Mouse (Mus musculus) midbrain, embryonic 13.5 days (tissue): ENCODE data around the gene Gadd45g. TPM values are rescaled to one million over a fixed set of nuclear protein-coding genes. Genes with fewer than 3 reads are reported as not detected.

Experiments used
- ATAC-seq: fragments of 200-750 bp; cut with Nextera tagmentation; 2 replicates; pipeline ENCODE4 v1.8.0; 2017; ENCODE audit warnings: mild to moderate bottlenecking, moderate TSS enrichment, moderate library complexity
- H3K27ac ChIP-seq: fragments of 300-500 bp; sonication (generic); 2 replicates; pipeline ENCODE4 v1.5.1; 2015; ENCODE audit warnings: inconsistent platforms, mild to moderate bottlenecking, moderate library complexity
- H3K27me3 ChIP-seq: fragments of 300-500 bp; sonication (generic); 2 replicates; pipeline ENCODE4 v1.6.1; 2015; ENCODE audit warnings: mild to moderate bottlenecking, inconsistent platforms
- H3K36me3 ChIP-seq: fragments of 300-500 bp; sonication (generic); 2 replicates; pipeline ENCODE4 v1.6.1; 2015; ENCODE audit warnings: mild to moderate bottlenecking, inconsistent platforms
- H3K4me1 ChIP-seq: fragments of 300-500 bp; sonication (generic); replicated peaks from 2 replicates; pipeline ENCODE4 v1.6.1; 2015; ENCODE audit warnings: inconsistent platforms
- H3K4me2 ChIP-seq: fragments of 300-500 bp; sonication (generic); replicated peaks from 2 replicates; pipeline ENCODE4 v1.6.1; 2015; ENCODE audit warnings: moderate library complexity, mild to moderate bottlenecking, inconsistent platforms
- H3K4me3 ChIP-seq: fragments of 300-500 bp; sonication (generic); replicated peaks from 2 replicates; pipeline ENCODE4 v1.5.1; 2015; ENCODE audit warnings: mild to moderate bottlenecking, inconsistent platforms
- H3K9ac ChIP-seq: fragments of 300-500 bp; sonication (generic); replicated peaks from 2 replicates; pipeline ENCODE4 v1.6.1; 2015; ENCODE audit warnings: mild to moderate bottlenecking, inconsistent platforms
- H3K9me3 ChIP-seq: fragments of 300-500 bp; sonication (generic); 2 replicates; pipeline ENCODE4 v1.6.1; 2016; ENCODE audit warnings: mild to moderate bottlenecking, inconsistent platforms
- WGBS: fragments of 180-500 bp; shearing (Covaris S2); methylation state at CpG from one replicate; pipeline ENCODE4 v1.1.7; 2015; 5-methylcytosine and 5-hydroxymethylcytosine counted together
- polyA plus RNA-seq: library from polyadenylated mRNA; unstranded; fragments of >200 nt; fragmentation: Nextera tagmentation; extraction: Ambion mirVana; gene quantifications from 2 replicates; pipeline ENCODE4 v1.2.1, GENCODE M21; 2015

Gene Gadd45g
- polyA plus RNA-seq, 1 experiment from 2014 or later: 222 TPM

DNA sequence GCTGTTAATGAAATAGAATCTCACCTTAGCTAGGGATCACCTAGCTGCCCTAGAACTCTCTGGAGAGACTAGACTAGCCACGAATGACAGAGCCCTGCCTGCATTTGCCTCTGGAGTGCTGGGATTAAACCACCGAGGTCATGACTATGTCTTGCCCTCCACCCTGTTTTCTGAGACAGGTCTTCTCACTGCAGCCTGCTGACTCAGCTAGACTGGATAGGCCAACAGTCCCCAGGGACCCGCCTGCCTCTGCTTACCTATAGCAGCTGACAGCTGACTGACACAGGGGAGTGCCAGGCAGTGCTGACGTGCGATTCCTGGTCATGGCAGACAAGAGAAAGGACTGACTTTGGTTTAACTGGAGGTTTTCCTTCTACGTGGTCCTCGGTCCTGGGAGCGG is 12.7 kb downstream of the Gadd45g start:
- peaks cover 4% of the 10 kb centered on the region; the same call in 1 of the 2 replicates for H3K4me1 ChIP-seq
- no peak overlapping the region for H3K27ac ChIP-seq
- ATAC-seq: no peak
- H3K9ac ChIP-seq: no peak overlapping the region
- H3K4me2 ChIP-seq: no peak overlapping the region
- no peaks in the 10 kb centered on the region for H3K36me3 ChIP-seq
- no peaks in the 10 kb centered on the region for H3K9me3 ChIP-seq
- peaks cover 35% of the 10 kb centered on the region for H3K27me3 ChIP-seq
- WGBS: 86% methylated on average over 8 of the region's 8 CpGs
- no peak overlapping the region for H3K4me3 ChIP-seq

DNA sequence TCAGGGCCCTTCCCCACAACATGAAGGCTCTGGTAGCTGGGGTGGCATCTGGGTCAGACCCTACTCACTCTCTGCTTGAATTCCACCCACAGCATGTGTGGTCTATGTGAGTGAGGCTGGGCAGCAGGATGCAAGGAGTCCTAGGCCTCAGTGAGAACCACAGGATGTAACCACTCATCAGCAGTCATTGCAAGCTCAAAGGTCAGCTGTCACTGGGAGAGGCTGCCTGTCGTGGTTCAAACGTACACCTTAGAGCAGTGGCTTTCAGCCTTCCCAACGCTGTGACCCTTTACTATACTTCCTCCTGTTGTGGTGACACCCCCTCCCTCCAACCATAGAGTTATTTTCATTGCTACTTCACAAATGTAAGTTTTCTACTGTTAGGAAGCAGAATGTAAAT is 13.3 kb downstream of the Gadd45g start:
- Histone ChIP-seq H3K4me1 (no peaks in the 10 kb centered on the region), H3K27me3 (peaks cover 33% of the 10 kb centered on the region), H3K4me3 (no peak overlapping the region), H3K27ac (no peak overlapping the region), H3K9ac (no peak overlapping the region), H3K9me3 (no peaks in the 10 kb centered on the region), H3K36me3 (no peaks in the 10 kb centered on the region), H3K4me2 (no peak overlapping the region)
- ATAC-seq: no peak
- WGBS: 78% methylated on average over 3 of the region's 3 CpGs

DNA sequence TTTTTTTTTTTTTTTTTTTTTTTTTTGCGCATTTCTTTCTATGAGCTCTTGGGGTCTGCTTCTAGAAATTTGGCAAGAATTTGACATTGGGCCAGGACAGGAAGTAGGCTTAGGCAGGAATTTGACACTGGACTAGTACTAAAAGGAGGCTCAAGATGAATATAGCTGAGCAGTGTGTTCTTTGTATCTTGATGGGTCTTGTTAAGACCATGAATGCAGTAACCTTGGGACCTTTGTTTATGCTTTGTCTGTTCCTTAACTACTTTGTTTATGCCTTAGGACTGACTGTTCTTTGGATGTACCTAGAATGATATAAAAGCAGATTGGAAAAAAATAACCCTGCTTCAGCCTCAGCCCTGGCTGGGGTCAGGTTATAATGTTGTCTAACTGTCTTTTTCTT is 16.3 kb downstream of the Gadd45g start:
- no peak overlapping the region for H3K4me2 ChIP-seq
- no peaks in the 10 kb centered on the region for H3K4me1 ChIP-seq
- no peaks in the 10 kb centered on the region for H3K9me3 ChIP-seq
- no peak overlapping the region for H3K27ac ChIP-seq
- H3K9ac ChIP-seq: no peak overlapping the region
- no peaks in the 10 kb centered on the region for H3K36me3 ChIP-seq
- WGBS: 95% methylated on average over 1 of the region's 1 CpGs
- H3K27me3 ChIP-seq: peaks cover 25% of the 10 kb centered on the region
- ATAC-seq: no peak
- H3K4me3 ChIP-seq: no peak overlapping the region

DNA sequence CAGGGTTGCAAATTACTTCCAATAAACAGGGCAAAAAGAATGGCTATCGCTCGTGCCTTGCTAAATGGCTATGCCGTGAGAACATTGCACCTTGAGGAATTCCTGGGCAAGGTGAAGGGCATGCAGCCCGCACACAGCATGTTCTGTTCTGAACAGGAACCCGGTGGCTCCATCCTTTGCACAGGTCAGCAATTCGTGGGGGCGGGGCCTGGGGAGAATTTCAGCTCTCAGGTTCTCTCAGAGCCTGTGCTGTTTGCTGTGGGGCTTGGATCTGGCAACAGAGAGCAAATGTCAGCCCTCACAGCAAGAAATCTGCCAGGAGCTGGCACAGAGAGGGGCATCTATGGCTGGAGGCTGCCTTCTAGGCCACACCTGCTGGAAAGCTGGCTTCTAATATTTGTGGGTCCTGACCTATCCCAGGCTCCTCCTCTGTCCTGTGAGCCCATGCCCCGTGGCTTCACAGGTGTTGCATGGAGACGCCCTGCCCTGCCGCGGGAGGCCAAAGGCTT is 19.7 kb downstream of the Gadd45g start:
- Histone ChIP-seq H3K9me3 (no peaks in the 10 kb centered on the region), H3K36me3 (no peaks in the 10 kb centered on the region), H3K4me3 (no peak overlapping the region), H3K9ac (no peak overlapping the region), H3K4me2 (no peak overlapping the region), H3K27me3 (peaks cover 27% of the 10 kb centered on the region), H3K27ac (no peak overlapping the region), H3K4me1 (no peaks in the 10 kb centered on the region)
- no peak for ATAC-seq
- 73% methylated on average over 11 of the region's 11 CpGs for WGBS

DNA sequence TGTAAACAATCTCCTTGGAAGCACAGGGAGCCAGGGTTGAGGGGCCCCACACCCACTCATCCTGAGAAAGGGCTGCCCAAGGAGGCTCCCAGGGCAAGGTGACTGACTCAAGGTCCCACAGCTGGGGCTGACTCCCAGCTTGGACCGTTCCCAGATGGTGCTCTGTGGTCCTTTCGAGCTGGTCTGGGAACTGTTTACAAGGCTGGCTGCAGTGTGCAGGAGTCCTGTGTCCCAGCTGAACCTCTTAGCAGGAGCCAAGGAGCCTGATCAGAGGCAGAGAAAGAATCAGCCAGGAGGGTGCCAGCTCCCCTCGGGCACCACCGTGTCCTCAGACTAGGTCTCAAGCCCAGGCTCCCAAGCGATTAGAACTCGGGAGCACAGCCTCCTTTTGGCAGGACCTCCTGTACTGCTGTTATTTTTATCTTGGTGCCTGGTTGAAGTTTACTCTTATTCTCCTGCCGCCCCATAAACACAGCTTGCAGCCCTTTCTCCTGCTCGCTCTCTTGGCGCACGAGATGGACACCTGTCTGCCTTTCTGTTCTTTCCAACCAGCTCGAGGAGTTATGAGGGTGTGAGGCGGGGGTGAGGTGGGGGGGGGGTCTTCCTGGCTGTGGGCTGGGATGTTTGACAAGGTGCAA is 22.1 kb downstream of the Gadd45g start:
- H3K36me3 ChIP-seq: no peaks in the 10 kb centered on the region
- no peak overlapping the region for H3K4me3 ChIP-seq
- WGBS: 65% methylated on average over 12 of the region's 12 CpGs
- no peak overlapping the region for H3K27ac ChIP-seq
- no peak overlapping the region for H3K4me2 ChIP-seq
- no peaks in the 10 kb centered on the region for H3K9me3 ChIP-seq
- no peak for ATAC-seq
- no peak overlapping the region for H3K9ac ChIP-seq
- no peaks in the 10 kb centered on the region for H3K4me1 ChIP-seq
- H3K27me3 ChIP-seq: peaks cover 22% of the 10 kb centered on the region

DNA sequence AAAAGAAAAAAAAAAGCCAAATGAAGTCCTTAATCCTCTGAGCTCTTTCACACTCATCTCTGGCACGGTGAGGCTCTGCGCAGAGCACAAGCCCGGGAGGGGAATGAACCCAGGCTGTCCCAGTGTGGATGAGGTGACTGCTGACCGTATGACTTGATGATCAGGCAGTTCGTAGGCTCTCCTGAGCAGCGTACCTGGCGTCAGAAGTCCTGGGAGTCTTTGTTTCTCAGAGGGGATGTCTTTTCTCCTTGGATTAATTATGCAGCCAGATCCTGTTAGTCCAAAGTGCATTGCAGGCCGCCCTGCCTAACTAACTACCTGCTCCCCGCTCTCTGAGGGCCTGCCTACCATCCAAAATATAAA is 22.6 kb downstream of the Gadd45g start:
- ATAC-seq: no peak
- no peaks in the 10 kb centered on the region for H3K36me3 ChIP-seq
- no peak overlapping the region for H3K4me3 ChIP-seq
- 67% methylated on average over 9 of the region's 9 CpGs for WGBS
- no peak overlapping the region for H3K4me2 ChIP-seq
- no peaks in the 10 kb centered on the region for H3K4me1 ChIP-seq
- H3K27ac ChIP-seq: no peak overlapping the region
- peaks cover 23% of the 10 kb centered on the region for H3K27me3 ChIP-seq
- no peaks in the 10 kb centered on the region for H3K9me3 ChIP-seq
- H3K9ac ChIP-seq: no peak overlapping the region

DNA sequence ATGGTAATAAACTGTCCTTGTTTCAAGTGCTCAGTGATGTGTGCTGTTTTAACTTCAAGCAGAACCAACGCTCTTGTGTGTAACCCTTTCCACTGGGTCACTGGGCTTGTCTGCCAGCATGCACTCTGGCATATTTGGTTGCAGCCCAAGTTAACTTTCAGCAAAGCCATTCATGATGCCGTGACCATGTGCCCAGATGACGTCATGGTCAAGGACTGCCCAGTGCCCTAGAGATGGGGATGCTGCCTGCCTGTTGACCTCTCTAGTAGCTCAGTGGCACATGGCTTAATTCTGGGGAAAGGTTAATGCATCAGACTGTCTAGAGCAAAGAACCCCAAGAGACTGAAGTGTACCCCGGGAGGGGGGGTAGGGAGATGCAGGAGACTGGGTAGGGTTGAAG is 24.7 kb downstream of the Gadd45g start:
- no peak overlapping the region for H3K4me3 ChIP-seq
- no peak for ATAC-seq
- H3K36me3 ChIP-seq: no peaks in the 10 kb centered on the region
- 98% methylated on average over 4 of the region's 4 CpGs for WGBS
- peaks cover 17% of the 10 kb centered on the region for H3K27me3 ChIP-seq
- no peak overlapping the region for H3K27ac ChIP-seq
- peaks cover 4% of the 10 kb centered on the region; the same call in 1 of the 2 replicates for H3K9me3 ChIP-seq
- no peaks in the 10 kb centered on the region for H3K4me1 ChIP-seq
- H3K4me2 ChIP-seq: no peak overlapping the region
- H3K9ac ChIP-seq: no peak overlapping the region

DNA sequence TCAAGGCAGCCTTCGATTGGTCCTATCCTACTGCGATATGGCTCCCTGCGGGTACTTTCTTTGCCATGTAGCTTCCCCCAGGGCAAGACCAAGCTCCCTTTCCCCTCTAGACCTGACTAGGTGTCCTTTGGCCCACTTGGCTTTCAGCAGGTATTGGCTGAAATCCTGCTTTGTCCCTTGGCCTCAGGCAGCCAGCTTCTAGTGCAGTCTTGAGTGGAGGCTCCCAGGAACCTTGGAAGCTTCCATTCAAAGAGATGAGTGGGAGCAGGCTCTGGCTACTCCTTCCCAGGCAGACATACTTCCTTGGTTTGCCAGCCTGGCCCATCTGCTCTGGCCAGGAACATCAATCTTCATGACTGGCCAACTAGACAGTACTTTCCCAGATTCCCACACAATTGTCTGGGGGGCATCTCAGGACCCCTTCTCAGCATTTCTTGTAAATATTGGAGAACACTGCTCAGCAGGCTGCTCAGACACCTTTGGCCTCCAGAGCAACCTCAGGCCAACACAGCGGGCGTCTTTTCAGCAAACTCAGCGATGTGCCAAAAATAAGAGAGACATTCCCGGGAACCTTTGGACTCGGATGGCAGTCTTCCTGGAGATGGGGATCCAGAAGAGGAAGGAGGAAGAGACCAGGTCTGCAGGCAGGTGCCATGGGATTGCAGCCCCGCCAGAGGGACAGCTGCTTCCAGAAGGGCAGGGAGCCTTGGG is 25.9 kb downstream of the Gadd45g start:
- Histone ChIP-seq H3K4me3 (no peak overlapping the region), H3K27ac (no peak overlapping the region), H3K9me3 (peaks cover 4% of the 10 kb centered on the region; the same call in 1 of the 2 replicates), H3K27me3 (peaks cover 16% of the 10 kb centered on the region; the same call in 1 of the 2 replicates), H3K9ac (no peak overlapping the region), H3K36me3 (no peaks in the 10 kb centered on the region), H3K4me1 (no peaks in the 10 kb centered on the region), H3K4me2 (no peak overlapping the region)
- WGBS: 89% methylated on average over 9 of the region's 9 CpGs
- no peak for ATAC-seq

DNA sequence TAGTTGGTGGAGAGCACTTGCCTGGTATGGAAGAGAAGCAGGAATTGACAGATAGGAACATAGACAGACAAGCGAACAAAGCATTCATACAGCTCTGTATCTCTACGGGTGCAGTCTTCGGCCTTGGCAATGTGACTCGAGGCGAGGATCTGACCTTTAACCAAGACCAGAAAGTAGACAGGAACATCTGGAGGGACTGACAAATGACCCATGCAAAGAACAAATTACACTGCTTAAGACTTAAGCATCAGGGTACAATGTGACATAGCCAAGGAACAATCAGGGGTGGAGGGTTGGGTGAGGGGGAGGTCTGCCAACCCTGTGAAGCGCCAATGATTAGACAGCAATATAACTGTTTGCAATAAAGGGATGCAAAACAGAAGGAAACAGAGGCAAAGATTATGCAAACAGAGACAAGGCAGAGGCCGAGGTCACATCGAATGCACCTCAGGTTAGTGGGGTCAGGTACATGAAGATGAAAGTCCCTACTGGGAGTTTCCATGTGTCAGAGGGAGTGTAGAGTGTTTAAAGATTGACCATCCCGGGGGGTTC is 26.6 kb downstream of the Gadd45g start:
- H3K4me3 ChIP-seq: no peak overlapping the region
- WGBS: 91% methylated on average over 9 of the region's 9 CpGs

DNA sequence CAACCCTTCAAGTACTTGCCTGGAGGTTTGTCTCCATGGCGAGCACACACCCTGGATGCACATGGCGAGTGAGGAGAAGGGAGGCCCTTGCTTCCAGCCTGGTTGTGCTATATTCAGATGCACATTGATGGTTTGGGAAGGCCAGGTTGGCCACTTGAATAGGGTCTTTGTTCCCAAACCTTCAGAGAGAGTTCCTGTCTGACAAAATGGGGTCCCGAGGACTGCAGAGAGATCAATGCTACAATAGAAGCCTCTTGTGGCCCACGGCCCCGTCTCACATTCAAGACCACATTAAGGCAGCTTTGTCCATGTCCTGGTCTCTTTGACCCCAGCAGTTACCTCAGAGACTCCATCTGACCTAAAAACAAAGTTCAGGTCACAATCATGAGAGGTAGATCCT is 27.3 kb downstream of the Gadd45g start:
- Histone ChIP-seq H3K9ac (no peak overlapping the region), H3K4me1 (peaks cover 3% of the 10 kb centered on the region; the same call in 1 of the 2 replicates), H3K4me2 (no peak overlapping the region), H3K36me3 (no peaks in the 10 kb centered on the region), H3K27me3 (peaks cover 16% of the 10 kb centered on the region; the same call in 1 of the 2 replicates), H3K27ac (no peak overlapping the region), H3K4me3 (no peak overlapping the region), H3K9me3 (peaks cover 4% of the 10 kb centered on the region; the same call in 1 of the 2 replicates)
- WGBS: 91% methylated on average over 5 of the region's 5 CpGs
- ATAC-seq: no peak

More for the DNA sequence above, 26.6 kb downstream of the Gadd45g start:
- Histone ChIP-seq H3K9me3 (peaks cover 4% of the 10 kb centered on the region; the same call in 1 of the 2 replicates), H3K4me2 (no peak overlapping the region), H3K27ac (no peak overlapping the region), H3K4me1 (no peaks in the 10 kb centered on the region), H3K27me3 (peaks cover 16% of the 10 kb centered on the region; the same call in 1 of the 2 replicates), H3K36me3 (no peaks in the 10 kb centered on the region), H3K9ac (no peak overlapping the region)
- ATAC-seq: no peak

DNA sequence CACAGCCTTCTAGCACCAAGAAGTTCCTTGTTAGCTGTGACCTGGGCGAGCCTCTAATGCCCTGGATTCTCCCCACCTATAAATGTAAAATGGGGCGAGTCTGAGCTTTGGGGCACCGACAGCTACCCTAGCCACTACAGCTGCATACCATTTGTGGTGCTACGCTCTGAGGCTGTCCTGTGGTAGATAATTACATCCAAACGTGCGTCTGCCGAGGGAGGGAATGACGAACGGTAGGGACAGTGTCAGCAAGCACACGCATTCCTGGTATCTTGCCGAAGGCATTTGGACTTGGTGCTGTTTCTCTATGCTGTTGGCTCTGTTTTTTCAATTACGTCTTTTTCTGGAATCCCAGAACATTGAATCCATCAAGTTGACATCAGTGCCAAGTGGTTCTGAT is 29.7 kb downstream of the Gadd45g start:
- H3K4me3 ChIP-seq: no peak overlapping the region
- H3K9ac ChIP-seq: no peak overlapping the region
- WGBS: 91% methylated on average over 12 of the region's 12 CpGs
- H3K4me1 ChIP-seq: peaks cover 8% of the 10 kb centered on the region
- peaks cover 14% of the 10 kb centered on the region; the same call in 1 of the 2 replicates for H3K27me3 ChIP-seq
- peaks cover 4% of the 10 kb centered on the region; the same call in 1 of the 2 replicates for H3K9me3 ChIP-seq
- no peak overlapping the region for H3K27ac ChIP-seq
- no peaks in the 10 kb centered on the region for H3K36me3 ChIP-seq
- no peak for ATAC-seq
- no peak overlapping the region for H3K4me2 ChIP-seq

DNA sequence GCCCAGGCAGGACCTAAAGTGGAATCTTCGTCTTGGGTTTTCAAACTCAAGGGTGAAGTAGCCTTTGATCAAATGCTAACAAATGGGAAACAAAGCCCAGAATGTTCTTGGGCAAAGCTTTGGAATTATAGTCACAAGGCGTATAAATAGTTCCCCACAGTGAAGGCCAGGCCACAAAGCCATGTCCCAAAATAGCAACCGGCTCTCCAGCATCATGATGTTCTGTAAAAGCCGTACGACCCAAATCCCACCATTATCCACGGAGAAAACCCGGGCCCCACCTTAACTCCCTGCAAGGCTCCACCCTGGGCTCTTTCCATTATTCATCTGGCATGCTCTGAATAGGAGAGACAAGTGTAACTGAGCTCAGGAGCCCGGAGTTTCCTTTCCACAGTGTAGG is 32.3 kb downstream of the Gadd45g start:
- WGBS: 25% methylated on average over 8 of the region's 8 CpGs

More for the DNA sequence above, 32.3 kb downstream of the Gadd45g start:
- H3K4me3 ChIP-seq: no peak overlapping the region
- H3K9ac ChIP-seq: no peak overlapping the region
- H3K27me3 ChIP-seq: peaks cover 17% of the 10 kb centered on the region
- H3K4me1 ChIP-seq: peaks cover 8% of the 10 kb centered on the region
- H3K4me2 ChIP-seq: no peak overlapping the region
- no peaks in the 10 kb centered on the region for H3K36me3 ChIP-seq
- no peak for ATAC-seq
- no peak overlapping the region for H3K27ac ChIP-seq
- peaks cover 4% of the 10 kb centered on the region; the same call in 1 of the 2 replicates for H3K9me3 ChIP-seq
